Mouse (Mus musculus): ENCODE data around the gene Prkca.

GRCm38 (mm10) chr11:108068430-108068829, 275.3 kb downstream of the Prkca start:
- no peak for TF ChIP-seq POLR2A (IDR thresholded peaks at IDR 0.05; ENCODE audit: low read depth, low read length)
- no peak for TF ChIP-seq CTCF (IDR thresholded peaks at IDR 0.05; ENCODE audit: borderline replicate concordance, insufficient read depth, low read length)
